Mouse (Mus musculus) cerebellum, adult (tissue): ENCODE measurements at regions not wholly inside any gene's neighbourhood (a gene's known extent, or its start where the extent isn't known, plus 50 kb on each side); places are given as distances from the start of the nearest gene placed in this dataset.
A peak's percentile ranks its signal among the peaks of the same experiment; 100 is the strongest.

ENCODE experiments used
- ATAC-seq: cut with Nextera tagmentation; 2 replicates; pipeline ENCODE4 v1.9.2; 2017; ENCODE audit warnings: mild to moderate bottlenecking, moderate library complexity, mixed read lengths; ENCODE audit not compliant: insufficient number of reproducible peaks, low FRiP score, low TSS enrichment

- ATAC-seq: no peak
Observed at GRCm38 (mm10) chr1:129219098-129219497, 54.0 kb upstream of the Thsd7b start.

- ATAC-seq: no peak
Observed at GRCm38 (mm10) chr1:129208806-129209205, 64.3 kb upstream of the Thsd7b start.

GRCm38 (mm10) chr1:129208406-129208805 is 64.7 kb upstream of the Thsd7b start:
- ATAC-seq: no peak; the same call in 1 of the 2 replicates

DNA sequence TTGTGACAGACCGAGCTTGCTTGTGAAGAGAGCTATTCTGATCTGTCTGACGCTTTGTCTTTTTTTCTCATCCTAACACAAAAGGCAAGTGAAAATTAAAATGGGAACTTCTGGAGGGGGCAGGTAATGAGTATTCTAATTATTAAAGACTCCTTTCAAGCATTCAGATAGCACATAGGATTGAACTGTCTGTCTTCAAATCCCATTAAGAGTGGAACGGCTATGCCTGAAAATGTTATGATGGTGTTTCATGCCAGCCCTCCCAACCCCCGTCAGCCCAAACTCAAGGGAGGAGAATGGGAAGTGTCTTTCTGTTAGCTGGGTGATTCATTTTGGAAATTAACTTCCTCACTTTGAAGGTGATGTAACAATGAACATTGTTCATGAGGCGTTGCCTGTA is 65.4 kb upstream of the Thsd7b start:
- ATAC-seq: no peak

DNA sequence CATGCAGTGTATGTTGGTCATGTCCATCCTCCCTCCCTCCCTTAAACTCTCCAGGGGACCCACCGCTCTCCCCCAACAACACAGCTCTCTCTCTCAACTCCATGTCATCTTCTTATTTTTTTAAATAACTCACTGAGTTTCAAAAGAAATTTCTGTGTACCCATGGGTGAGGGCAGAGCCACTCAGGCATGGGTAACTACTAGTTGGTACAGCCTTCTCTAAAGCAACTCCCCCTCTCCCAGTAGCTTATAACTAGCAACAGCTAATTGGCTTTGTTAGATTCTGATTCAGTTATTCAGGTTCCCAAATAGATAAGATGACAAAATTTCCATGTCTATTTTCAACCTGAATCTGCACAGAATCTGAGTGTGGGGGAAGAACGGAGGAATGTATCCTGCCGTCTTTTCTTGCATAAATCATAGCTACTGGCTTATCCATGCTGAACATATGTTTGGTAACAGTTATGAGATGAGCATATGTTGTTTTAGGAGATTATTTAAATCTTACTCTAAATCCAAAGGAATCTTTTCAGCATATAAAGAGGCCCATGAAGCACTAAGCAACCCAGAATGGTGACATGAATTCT is 92.8 kb upstream of the Thsd7b start:
- no peak for ATAC-seq

DNA sequence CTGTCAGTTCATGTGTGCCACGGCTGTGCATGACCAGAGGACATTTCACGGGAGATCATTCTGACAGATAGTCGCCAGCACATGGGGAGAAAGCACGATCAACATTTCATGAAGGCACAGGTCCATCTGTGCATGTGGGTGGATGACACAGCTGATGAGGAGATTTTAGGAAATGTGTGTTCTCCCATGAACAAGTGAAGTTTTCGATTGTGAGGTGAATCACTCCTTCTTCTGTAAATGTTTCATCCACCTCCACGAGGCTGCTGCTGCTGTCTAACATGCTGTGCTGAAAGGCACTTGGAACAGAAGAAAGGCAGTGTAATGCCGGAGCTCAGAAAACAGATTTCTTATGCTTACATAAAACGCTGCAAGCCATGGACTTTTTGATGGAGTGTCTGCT is 103.2 kb upstream of the Thsd7b start:
- ATAC-seq: no peak

- ATAC-seq: no peak
Observed at GRCm38 (mm10) chr1:129150643-129151042, 122.5 kb upstream of the Thsd7b start.

GRCm38 (mm10) chr1:129148733-129149388 is 124.2 kb upstream of the Thsd7b start:
- no peak for ATAC-seq

DNA sequence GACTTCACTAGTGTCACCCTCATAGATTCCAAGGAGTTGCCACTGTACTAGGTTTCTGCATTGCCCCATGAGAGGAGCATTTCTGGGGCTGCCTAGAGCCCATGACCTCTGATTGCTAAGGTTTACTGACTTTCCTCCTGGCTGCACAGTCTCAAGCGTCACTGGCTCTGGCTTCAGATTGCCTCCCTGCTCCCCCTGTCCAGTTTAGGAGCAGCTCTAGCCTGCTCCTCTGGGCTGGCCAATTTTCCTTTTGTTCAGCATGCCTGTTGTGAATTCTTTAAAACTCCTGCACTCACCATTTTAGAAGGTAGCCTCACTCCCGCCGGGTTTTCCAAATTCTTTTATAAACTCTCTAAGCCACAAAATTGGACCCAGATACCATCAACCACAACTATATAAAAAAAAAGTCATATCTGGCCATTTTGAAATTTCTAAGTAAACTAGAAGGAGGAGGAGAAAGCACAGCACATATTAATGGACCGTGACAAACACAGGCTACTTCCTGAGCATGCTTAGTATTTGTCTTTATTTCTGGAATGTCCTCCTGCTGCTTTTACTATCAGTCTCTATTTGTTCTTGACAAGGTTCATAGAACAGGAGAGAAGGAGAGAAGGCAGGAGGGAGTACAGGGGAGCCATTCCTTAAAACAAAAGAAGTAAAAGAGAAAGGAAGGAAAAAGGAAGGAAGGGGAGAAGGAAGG is 126.6 kb upstream of the Thsd7b start:
- no peak for ATAC-seq

DNA sequence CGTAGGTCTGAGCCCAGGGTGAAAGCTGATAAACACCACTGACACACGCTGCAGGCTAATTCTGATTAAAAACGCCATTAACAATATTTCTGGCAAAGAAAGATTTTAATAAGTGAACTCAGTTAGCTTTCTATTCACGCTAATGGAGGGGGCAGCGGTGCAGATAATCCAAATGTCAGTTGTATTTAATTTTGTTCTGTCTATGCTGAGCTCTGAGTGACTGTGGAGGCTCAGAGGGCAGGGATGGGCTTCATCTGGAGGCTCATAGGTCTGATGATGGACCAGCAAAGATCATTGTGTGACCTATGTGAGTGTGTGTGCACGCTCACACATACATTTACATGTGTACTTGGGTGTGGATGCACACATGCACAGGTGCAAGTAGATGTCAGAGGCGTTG is 134.3 kb upstream of the Thsd7b start:
- ATAC-seq: no peak

DNA sequence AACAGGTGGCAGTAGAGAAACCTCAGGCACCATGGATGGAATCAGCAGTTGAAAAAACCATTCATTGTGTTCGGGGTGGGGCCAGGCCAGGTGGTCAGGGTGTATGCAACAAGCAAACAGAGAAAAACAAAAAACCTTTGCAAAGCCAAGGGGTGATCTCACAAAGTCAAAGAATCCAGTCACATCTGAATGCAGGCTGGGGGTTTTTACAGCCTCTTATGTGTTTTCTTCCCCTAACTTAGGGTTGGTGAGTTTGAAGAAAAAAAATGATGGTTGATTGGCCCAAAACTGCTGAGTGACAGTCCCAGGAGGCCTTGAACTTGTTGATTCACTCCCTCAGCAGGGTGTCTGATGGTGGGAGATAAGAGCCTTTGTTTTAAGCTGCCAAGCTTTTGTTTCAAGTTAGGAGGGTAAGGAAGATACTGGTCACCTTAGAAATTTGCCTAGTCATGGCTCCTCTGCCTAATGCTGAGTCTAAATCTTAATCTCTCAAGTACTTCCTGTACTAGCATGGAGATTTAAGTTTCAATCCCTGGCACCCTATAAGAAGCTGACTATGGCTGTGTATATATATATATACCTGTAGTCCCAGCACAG is 166.0 kb upstream of the Thsd7b start:
- ATAC-seq: no peak

GRCm38 (mm10) chr1:129100997-129101396 is 172.1 kb upstream of the Thsd7b start:
- no peak for ATAC-seq

DNA sequence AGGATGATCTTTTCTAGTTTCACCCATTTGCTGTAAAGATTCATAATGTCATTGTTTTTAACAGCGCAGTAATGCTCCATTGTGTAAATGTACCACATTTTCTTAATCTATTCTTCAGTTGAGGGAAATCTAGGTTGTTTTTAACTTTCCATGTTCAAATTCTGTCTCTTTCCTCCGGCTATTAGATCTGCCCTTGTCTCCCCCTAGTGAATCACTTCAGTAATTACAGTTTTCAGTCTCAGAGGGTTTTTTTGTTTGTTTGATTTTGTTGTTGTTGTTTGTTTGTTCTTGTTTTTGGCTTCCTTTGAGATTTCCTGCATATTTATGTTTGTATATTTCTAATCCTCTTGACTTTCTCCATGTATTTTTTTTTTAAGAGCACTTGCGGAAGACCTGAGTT is 194.8 kb upstream of the Thsd7b start:
- no peak for ATAC-seq

DNA sequence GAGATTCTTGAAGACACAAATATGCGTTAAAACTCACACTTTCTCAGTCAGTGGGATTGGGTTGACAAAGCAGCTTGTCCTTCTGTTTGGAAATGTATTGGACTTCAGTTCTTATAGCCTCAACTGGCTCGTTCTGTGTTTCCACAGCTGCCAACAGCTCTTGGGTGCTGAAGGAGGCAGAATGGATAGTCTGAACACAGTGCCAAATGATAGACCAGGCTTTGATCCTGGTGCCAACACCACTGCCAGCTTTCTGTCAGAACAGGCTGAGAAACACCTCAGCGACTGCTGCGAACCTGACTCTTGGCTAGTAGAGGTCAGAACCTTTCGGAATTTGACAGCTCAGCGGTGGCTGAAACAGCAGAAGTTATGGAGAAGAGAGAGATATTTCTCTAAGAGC is 215.9 kb upstream of the Thsd7b start:
- no peak for ATAC-seq

- no peak for ATAC-seq
Observed at GRCm38 (mm10) chr1:129055252-129055651, 217.8 kb upstream of the Thsd7b start.

DNA sequence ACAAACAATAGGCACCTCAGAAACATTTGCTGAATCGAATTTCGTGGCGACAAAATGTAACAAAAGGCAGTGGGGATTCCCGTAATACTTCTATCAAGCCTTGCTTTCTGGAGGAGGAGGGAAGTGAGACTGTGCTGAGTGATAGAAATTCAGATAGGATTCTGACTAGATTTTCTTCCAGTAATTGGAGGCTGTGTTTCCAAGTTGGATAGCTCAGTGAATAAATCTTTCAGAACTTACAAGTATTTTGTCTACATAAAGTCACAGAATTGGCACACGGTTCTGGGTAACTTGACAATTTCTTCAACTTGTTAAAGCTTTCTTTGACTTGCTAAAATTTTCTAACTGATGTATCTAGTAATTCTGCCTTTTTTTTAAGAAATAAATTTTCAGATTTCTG is 239.4 kb upstream of the Thsd7b start:
- ATAC-seq: no peak

DNA sequence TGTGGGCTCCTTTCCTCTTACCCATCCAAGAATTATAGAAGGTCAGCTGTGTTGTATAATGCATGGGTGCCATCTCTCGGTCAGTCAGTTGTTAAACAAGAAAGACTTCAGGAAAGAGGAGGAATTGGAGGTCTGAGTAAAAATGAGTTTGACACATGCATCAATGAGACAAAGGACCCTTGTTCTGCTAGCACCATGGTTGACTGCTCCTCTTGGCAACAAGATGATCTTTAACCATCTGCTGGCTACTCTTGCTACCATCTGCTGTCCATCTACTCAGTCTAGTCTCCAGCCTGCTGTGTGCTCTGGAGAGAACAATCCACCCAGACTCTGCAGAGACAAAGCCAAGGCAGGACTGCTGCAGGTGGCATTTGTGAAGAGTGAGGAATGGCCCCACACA is 267.2 kb upstream of the Thsd7b start:
- peak; percentile 70; the same call in 1 of the 2 replicates for ATAC-seq

GRCm38 (mm10) chr1:129002286-129002685 is 270.8 kb upstream of the Thsd7b start:
- no peak for ATAC-seq

DNA sequence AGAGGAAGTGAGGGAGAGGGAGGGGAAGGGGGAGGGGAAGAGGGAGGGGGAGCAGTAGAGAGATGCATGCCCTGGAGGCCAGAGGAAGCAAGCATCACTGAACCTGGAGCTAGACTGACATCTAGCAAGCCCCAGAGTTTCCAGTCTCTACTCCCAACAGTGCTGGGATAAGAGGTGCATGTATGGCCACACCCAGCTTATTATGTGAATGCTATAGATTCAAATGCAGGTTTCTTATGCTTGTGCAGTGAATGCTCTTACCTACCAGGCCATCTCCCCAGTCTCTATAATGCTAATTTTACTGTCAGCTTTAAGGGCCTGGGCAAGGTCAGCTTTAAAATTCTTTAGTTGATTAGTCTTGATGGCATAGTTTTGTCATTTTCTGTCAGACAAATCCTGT is 271.3 kb upstream of the Thsd7b start:
- ATAC-seq: no peak

GRCm38 (mm10) chr1:128999741-129000517 is 273.2 kb upstream of the Thsd7b start:
- no peak for ATAC-seq

GRCm38 (mm10) chr1:128994655-128995054 is 278.4 kb upstream of the Thsd7b start:
- ATAC-seq: 0 out of 2 replicates have a peak, but pooled peaks have one; percentile 15
